Mouse (Mus musculus) embryonic facial prominence, embryonic 15.5 days (tissue): ENCODE measurements at regions not wholly inside any gene's neighbourhood (a gene's known extent, or its start where the extent isn't known, plus 50 kb on each side); places are given as distances from the start of the nearest gene placed in this dataset.

Experiments
- ATAC-seq: fragments of 200-750 bp; cut with Nextera tagmentation; 2 replicates; pipeline ENCODE4 v1.8.0; 2017; ENCODE audit warnings: low read depth, moderate TSS enrichment; ENCODE audit not compliant: insufficient number of reproducible peaks, low FRiP score, low TSS enrichment
- H3K27ac ChIP-seq: fragments of 300-500 bp; sonication (generic); replicated peaks from 2 replicates; pipeline ENCODE4 v1.5.1; 2015; ENCODE audit warnings: mild to moderate bottlenecking, inconsistent platforms
- H3K27me3 ChIP-seq: fragments of 300-500 bp; sonication (generic); 2 replicates; pipeline ENCODE4 v1.6.1; 2015; ENCODE audit warnings: inconsistent platforms
- H3K36me3 ChIP-seq: fragments of 300-500 bp; sonication (generic); 2 replicates; pipeline ENCODE4 v1.6.1; 2015; ENCODE audit warnings: mild to moderate bottlenecking, inconsistent platforms
- H3K4me1 ChIP-seq: fragments of 300-500 bp; sonication (generic); 2 replicates; pipeline ENCODE4 v1.6.1; 2015; ENCODE audit warnings: inconsistent platforms
- H3K4me2 ChIP-seq: fragments of 300-500 bp; sonication (generic); replicated peaks from 2 replicates; pipeline ENCODE4 v1.6.1; 2015; ENCODE audit warnings: mild to moderate bottlenecking, inconsistent platforms
- H3K4me3 ChIP-seq: fragments of 300-500 bp; sonication (generic); replicated peaks from 2 replicates; pipeline ENCODE4 v1.5.1; 2015; ENCODE audit warnings: mild to moderate bottlenecking, inconsistent platforms
- H3K9ac ChIP-seq: fragments of 300-500 bp; sonication (generic); 2 replicates; pipeline ENCODE4 v1.6.1; 2015; ENCODE audit warnings: inconsistent platforms
- H3K9me3 ChIP-seq: fragments of 300-500 bp; sonication (generic); replicated peaks from 2 replicates; pipeline ENCODE4 v1.6.1; 2016; ENCODE audit warnings: inconsistent platforms
- WGBS: fragments of 180-500 bp; shearing (Covaris S2); methylation state at CpG from one replicate; pipeline ENCODE4 v1.1.7; 2015; 5-methylcytosine and 5-hydroxymethylcytosine counted together

DNA sequence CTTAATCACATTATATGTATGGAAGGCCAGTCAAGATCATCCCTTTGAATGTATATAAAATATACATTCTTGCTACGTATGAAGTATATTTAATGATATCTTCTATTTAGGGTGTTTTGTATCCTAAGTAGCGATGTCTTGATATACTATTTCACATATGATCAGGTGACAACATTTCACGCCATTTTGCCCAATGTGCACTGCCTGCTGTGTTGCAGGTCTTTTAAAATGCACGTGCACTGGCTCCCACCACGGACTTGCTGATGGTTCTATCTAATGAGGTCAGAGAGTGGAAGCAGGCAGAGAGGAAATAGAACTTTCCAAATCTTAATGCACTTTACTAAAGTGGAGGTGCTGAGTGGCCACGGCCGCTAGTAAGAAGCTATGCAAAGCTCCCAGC is 100.8 kb downstream of the A730009L09Rik start:
- H3K4me3 ChIP-seq = no peak overlapping the region
- no peaks in the 10 kb centered on the region for H3K27me3 ChIP-seq
- no peak overlapping the region for H3K4me2 ChIP-seq
- WGBS = 90% methylated on average over 7 of the region's 7 CpGs
- no peaks in the 10 kb centered on the region for H3K4me1 ChIP-seq
- H3K9me3 ChIP-seq = no peaks in the 10 kb centered on the region
- no peak overlapping the region for H3K9ac ChIP-seq
- H3K36me3 ChIP-seq = no peaks in the 10 kb centered on the region
- no peak overlapping the region for H3K27ac ChIP-seq
- ATAC-seq = no peak

DNA sequence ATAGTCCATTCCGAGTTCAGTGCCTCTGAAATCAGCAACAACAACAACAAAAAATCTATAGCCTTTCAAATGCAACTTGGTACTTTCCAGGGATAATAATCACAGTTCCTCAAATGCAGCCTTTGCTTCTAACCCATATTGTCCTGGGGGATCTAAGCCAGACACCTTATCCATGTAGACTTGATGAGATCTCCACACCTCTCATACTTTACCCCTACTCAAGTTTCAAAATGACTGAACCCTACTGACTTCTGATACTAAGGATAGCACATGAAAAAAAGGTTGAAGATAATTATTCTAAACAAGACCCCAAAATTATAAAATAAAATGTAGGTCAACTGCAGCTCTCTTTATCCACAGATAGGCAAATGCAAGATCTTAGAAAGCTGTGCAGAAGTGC is 101.2 kb downstream of the A730009L09Rik start:
- H3K27me3 ChIP-seq = no peaks in the 10 kb centered on the region
- H3K4me3 ChIP-seq = no peak overlapping the region
- H3K4me2 ChIP-seq = no peak overlapping the region
- no peak overlapping the region for H3K9ac ChIP-seq
- no peaks in the 10 kb centered on the region for H3K4me1 ChIP-seq
- H3K9me3 ChIP-seq = no peaks in the 10 kb centered on the region
- WGBS = 46% methylated on average over 1 of the region's 1 CpGs
- H3K36me3 ChIP-seq = no peaks in the 10 kb centered on the region
- no peak overlapping the region for H3K27ac ChIP-seq
- no peak for ATAC-seq

DNA sequence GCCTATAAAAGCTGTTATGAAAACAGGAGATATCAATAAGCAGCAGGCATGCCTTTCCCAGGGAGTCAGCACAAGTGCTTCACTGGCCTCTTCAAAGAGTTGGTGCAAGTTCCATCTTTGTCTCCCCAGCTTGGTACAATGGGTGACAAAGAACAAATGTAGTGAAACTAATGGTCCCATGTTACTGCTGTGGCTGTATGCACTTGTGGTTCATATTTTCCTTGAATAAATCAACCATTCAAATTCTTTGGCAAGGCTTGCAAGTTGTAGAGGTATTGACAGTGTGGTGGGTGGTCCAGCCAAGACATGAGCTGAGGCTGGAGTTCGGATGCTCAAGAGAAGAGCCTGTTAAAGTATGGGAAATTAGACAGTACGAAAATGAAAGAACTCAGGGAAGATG is 103.5 kb downstream of the A730009L09Rik start:
- no peak overlapping the region for H3K27ac ChIP-seq
- no peak for ATAC-seq
- 68% methylated on average over 2 of the region's 2 CpGs for WGBS

DNA sequence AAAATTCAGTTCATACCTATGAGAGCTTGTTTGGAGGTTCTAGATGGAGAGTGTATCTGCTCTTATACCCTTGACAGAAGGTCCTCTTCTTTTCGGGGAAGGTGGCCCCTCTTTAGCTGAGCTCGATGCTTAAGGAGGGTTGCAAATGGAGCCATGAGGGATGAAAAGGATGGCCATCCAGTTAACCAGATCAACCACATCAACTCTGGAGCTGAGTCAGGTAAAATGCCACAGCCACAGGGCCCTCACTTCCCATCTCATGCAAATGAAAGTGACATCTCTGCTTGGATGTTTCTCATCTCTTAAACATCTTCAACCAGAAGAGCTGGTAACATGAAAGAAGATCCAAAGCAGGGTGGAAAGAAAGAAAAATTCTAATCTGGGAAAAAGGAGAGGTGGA is 105.0 kb downstream of the A730009L09Rik start:
- Histone ChIP-seq H3K4me3 (no peak overlapping the region), H3K27ac (no peak overlapping the region), H3K9me3 (no peaks in the 10 kb centered on the region), H3K4me1 (no peaks in the 10 kb centered on the region), H3K36me3 (no peaks in the 10 kb centered on the region), H3K4me2 (no peak overlapping the region), H3K9ac (no peak overlapping the region), H3K27me3 (no peaks in the 10 kb centered on the region)
- WGBS = 87% methylated on average over 2 of the region's 2 CpGs
- no peak for ATAC-seq

More for the DNA sequence above, 103.5 kb downstream of the A730009L09Rik start:
- no peaks in the 10 kb centered on the region for H3K4me1 ChIP-seq
- no peaks in the 10 kb centered on the region for H3K9me3 ChIP-seq
- no peak overlapping the region for H3K9ac ChIP-seq
- H3K36me3 ChIP-seq = no peaks in the 10 kb centered on the region
- no peaks in the 10 kb centered on the region for H3K27me3 ChIP-seq
- no peak overlapping the region for H3K4me3 ChIP-seq
- no peak overlapping the region for H3K4me2 ChIP-seq

DNA sequence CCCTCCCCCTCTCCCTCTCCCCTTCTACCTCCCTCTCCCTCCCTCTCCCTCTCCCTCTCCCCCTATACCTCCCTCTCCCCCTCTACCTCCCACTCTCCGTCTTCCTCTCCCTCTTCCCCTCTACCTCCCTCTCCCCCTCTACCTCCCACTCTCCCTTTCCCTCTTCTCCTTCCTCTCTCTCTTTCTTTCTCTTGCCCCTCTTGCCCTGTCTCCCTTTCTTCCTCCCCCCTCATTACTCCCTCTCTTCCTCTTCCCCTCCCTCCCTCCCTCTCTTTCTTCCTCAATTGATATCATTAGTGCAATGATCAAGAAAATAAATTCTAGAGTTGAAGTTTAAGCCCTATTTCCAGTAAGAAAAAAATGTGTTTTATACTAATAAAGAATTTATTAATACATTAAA is 105.9 kb downstream of the A730009L09Rik start:
- Histone ChIP-seq H3K36me3 (no peaks in the 10 kb centered on the region), H3K4me1 (no peaks in the 10 kb centered on the region), H3K9me3 (no peaks in the 10 kb centered on the region), H3K4me2 (no peak overlapping the region), H3K27me3 (no peaks in the 10 kb centered on the region), H3K27ac (no peak overlapping the region), H3K9ac (no peak overlapping the region), H3K4me3 (no peak overlapping the region)
- ATAC-seq = no peak
- WGBS = no CpG with 5 or more reads among the region's 1 CpGs

DNA sequence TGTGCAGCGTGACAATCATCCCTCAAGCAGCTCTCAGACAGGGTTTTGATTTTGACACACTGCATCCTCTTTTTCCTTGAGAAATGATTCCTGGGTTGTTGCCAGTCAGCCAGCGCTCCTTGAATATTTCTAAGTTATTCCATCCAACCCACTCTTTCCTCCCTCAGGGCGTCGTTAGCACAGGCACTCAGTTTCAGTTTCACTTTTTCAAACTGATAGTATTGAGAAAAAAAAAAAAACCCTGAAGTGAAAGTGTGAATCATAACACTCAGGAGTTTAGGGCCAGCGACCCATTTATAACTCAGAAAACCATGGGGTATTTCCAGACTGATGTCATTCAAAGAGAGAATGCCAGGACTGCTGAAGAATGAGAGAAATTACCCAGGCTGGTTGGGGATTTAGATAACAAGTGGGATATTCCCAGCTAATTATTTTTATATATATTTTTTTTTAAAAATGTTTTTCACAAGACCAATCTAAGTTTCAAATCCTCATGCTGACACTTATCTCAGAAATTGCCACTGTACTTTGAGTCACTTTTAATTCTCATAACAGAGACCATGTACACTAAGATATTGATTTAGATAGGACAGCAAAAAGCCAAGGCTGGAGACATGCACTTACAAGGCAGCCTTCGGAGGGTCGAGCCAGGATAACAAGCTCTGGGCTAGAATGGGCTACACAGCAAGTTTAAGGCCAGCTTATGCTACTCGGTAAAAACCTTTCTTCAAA is 106.5 kb downstream of the A730009L09Rik start:
- H3K4me2 ChIP-seq = no peak overlapping the region
- no peaks in the 10 kb centered on the region for H3K9me3 ChIP-seq
- no peaks in the 10 kb centered on the region for H3K27me3 ChIP-seq
- H3K4me1 ChIP-seq = no peaks in the 10 kb centered on the region
- ATAC-seq = no peak
- H3K36me3 ChIP-seq = no peaks in the 10 kb centered on the region
- WGBS = 59% methylated on average over 8 of the region's 8 CpGs
- H3K4me3 ChIP-seq = peak overlapping the region; percentile 9; the same call in 1 of the 2 replicates
- H3K27ac ChIP-seq = no peak overlapping the region
- no peak overlapping the region for H3K9ac ChIP-seq

DNA sequence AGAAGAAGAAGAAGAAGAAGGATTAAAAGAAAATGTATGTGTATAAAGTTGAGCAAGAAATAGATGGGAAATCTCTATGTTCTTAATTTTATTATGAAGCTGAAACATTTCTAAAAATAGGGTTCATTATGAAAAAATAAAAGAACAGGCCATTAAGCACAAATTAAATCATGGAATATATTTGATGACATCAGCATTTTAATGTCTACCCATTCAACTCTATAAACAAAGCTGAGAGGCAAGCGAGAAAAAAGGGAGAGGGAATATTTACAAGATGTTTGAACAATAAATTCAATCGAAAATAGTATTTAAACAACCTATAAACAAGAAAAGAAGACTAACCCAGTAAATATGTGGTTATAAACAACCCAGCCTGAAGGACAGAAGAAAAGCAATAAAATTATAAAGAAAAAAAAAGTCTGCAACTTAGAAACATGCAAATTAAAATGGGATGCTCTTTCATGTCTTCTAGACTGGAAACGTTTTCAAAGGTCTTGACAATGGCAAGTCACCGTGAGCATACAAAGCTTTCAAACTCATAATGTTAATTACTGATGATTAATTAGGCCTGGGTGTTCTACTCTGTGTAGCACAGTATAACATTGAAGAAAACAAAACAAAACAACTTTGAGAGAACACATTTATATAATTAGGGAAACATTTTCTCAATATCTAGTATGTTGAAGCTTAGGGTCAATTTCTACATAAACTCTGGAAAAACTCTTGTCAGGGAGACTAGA is 108.6 kb downstream of the A730009L09Rik start:
- no peak for ATAC-seq
- WGBS = 68% methylated on average over 4 of the region's 4 CpGs

DNA sequence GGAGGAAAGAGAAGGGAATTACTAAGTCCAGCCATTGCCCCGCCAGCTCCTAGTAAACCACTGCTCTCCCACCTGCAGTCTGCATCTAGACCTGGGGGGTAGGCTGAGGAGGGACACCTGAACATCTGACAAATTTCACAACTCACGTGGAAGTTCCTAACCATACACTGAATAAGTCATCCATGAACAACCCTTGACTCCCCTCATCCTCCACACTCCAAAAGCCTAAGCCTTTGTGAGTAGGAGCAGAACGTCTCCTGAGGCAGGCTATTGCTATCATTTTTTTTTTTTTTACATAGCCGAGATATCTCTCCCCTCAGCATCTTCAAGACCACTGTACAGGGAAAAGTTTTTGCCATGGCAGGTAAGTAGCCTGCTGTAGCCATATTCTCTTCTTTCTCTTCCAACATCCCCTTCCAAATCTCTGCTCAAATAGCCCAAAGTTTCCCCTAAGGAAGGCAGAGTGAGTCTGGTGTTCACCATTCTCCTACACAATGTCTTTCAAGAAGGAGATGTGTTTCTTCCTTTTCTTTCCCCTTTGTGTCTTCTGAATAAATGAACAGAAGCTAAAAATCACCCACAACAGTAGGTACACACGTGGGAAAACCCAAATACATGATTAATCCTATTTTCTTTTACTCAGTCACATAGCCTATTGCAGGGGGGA is 109.7 kb downstream of the A730009L09Rik start:
- no peak for ATAC-seq
- 64% methylated on average over 5 of the region's 5 CpGs for WGBS
- Histone ChIP-seq H3K27me3 (no peaks in the 10 kb centered on the region), H3K4me2 (no peak overlapping the region), H3K4me1 (no peaks in the 10 kb centered on the region), H3K9me3 (no peaks in the 10 kb centered on the region), H3K4me3 (no peak overlapping the region), H3K36me3 (no peaks in the 10 kb centered on the region), H3K9ac (no peak overlapping the region), H3K27ac (no peak overlapping the region)

More for the DNA sequence above, 108.6 kb downstream of the A730009L09Rik start:
- no peaks in the 10 kb centered on the region for H3K27me3 ChIP-seq
- H3K4me3 ChIP-seq = no peak overlapping the region
- no peaks in the 10 kb centered on the region for H3K9me3 ChIP-seq
- H3K4me1 ChIP-seq = no peaks in the 10 kb centered on the region
- H3K4me2 ChIP-seq = no peak overlapping the region
- no peak overlapping the region for H3K27ac ChIP-seq
- no peak overlapping the region for H3K9ac ChIP-seq
- H3K36me3 ChIP-seq = no peaks in the 10 kb centered on the region

DNA sequence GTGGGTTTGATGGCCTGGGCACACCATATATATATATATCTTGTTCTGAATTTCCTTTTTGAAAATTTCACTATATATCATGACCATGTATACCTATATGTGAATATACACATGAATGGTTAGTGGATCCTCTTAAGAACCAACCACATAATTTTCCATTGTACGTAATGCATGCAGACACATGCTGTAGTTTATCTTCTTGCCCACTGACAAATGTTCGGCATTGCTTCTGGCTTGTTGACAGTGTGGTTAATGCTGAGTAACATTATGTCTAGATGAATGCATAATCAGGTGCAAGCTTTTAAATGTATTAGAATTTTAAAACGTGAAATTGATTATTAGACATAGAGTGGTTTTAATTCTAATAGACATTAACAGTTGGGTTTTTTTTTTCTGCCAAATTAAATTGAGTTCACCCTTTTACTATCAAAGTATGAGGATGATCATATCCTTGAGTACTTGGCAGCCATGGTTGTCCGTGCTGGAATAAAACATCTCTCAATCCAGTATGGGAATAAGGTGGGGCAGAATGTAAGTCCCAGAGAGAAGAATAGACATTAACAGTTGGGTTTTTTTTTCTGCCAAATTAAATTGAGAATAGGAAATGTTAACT is 110.3 kb downstream of the A730009L09Rik start:
- no peaks in the 10 kb centered on the region for H3K4me1 ChIP-seq
- H3K9me3 ChIP-seq = no peaks in the 10 kb centered on the region
- no peak overlapping the region for H3K4me2 ChIP-seq
- ATAC-seq = no peak
- no peak overlapping the region for H3K9ac ChIP-seq
- 80% methylated on average over 4 of the region's 4 CpGs for WGBS
- H3K27ac ChIP-seq = no peak overlapping the region
- H3K36me3 ChIP-seq = no peaks in the 10 kb centered on the region
- no peaks in the 10 kb centered on the region for H3K27me3 ChIP-seq
- no peak overlapping the region for H3K4me3 ChIP-seq

DNA sequence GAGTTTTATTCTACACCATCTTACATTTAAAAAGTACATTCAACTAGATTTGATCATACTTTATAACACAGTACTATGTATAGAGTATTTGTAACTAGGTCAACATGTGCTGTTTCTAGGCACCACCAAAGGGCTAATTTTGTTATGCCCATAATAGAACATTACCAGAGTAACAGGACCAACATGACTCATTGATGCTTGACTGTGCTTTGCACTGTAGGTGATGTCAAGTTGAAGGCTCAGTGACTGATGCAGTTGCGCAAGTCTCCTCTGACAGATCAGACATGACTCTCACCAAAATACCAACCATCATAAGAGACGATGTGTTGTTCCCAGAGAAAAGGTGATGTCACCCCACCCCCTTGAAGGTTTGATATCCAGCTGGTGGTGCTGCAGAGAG is 108.5 kb downstream of the Mrpl39 start:
- H3K9ac ChIP-seq = no peak overlapping the region
- H3K4me1 ChIP-seq = no peaks in the 10 kb centered on the region
- no peaks in the 10 kb centered on the region for H3K36me3 ChIP-seq
- no peak for ATAC-seq
- 89% methylated on average over 2 of the region's 2 CpGs for WGBS
- H3K27me3 ChIP-seq = no peaks in the 10 kb centered on the region
- no peak overlapping the region for H3K4me3 ChIP-seq
- no peak overlapping the region for H3K27ac ChIP-seq
- H3K9me3 ChIP-seq = no peaks in the 10 kb centered on the region
- no peak overlapping the region for H3K4me2 ChIP-seq

DNA sequence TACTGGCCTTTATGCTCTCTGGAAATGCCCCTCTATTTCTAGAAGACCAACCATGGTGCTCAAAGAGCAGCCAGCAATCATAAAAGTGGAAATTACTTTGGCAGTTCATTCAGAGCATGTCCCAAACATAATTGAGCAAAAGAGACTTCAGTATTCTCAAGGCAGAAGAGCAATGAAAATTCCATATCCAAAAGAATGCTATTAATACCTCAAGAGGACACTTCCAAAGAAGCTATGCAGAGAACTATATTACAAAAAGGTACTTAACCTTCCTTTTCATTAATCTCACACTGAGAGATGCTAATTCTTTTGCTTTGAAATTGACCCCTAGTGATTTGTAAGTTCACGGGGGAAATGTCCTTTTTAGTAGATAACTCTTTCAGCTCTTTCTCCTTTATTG is 105.7 kb downstream of the Mrpl39 start:
- Histone ChIP-seq H3K36me3 (no peaks in the 10 kb centered on the region), H3K9ac (no peak overlapping the region), H3K9me3 (no peaks in the 10 kb centered on the region), H3K4me2 (no peak overlapping the region), H3K4me3 (no peak overlapping the region), H3K4me1 (no peaks in the 10 kb centered on the region), H3K27me3 (no peaks in the 10 kb centered on the region), H3K27ac (no peak overlapping the region)
- ATAC-seq = no peak
- 72% methylated on average over 1 of the region's 1 CpGs for WGBS
